Mouse (Mus musculus) MEL (cell line): ENCODE measurements at regions not wholly inside any gene's neighbourhood (a gene's known extent, or its start where the extent isn't known, plus 50 kb on each side); places are given as distances from the start of the nearest gene placed in this dataset.

Experiments
- BHLHE40 ChIP-seq: IDR thresholded peaks from 2 replicates; pipeline ENCODE4 v1.6.1; 2012; ENCODE audit warnings: low read depth, mild to moderate bottlenecking, inconsistent platforms, low read length, improper control_type of control experiment, borderline replicate concordance
- CTCF ChIP-seq, 3 experiments: IDR thresholded peaks in 2 of 3; conservative IDR thresholded peaks in 1 of 3; 2 replicates each; pipeline ENCODE4 v1.5.1; 2011 to 2012; ENCODE audit warnings: low read length in 3 of 3, low read depth in 2 of 3, mild to moderate bottlenecking in 2 of 3, improper control_type of control experiment in 1 of 3, inconsistent platforms in 1 of 3, mixed read lengths in 1 of 3, moderate library complexity in 1 of 3; ENCODE audit not compliant: control insufficient read depth in 1 of 3, insufficient read depth in 1 of 3, poor library complexity in 1 of 3, severe bottlenecking in 1 of 3
- E2F4 ChIP-seq: IDR thresholded peaks from 2 replicates; pipeline ENCODE4 v1.6.1; 2011; ENCODE audit warnings: low read depth, low read length, improper control_type of control experiment, borderline replicate concordance
- EP300 ChIP-seq, 2 experiments: IDR thresholded peaks; 2 replicates each; pipeline ENCODE4 v1.6.1; 2011; ENCODE audit warnings: improper control_type of control experiment in 2 of 2, low read length in 2 of 2, low read depth in 1 of 2, mild to moderate bottlenecking in 1 of 2
- GABPA ChIP-seq: IDR thresholded peaks from 2 replicates; pipeline ENCODE4 v1.6.1; 2012; ENCODE audit warnings: low read depth, mild to moderate bottlenecking, inconsistent platforms, low read length, improper control_type of control experiment, moderate library complexity
- GATA1 ChIP-seq: IDR thresholded peaks from 2 replicates; pipeline ENCODE4 v1.6.1; 2011; ENCODE audit warnings: low read depth, low read length, improper control_type of control experiment
- MEF2A ChIP-seq: IDR thresholded peaks from 2 replicates; pipeline ENCODE4 v1.6.1; 2014; ENCODE audit warnings: low read depth, mild to moderate bottlenecking, inconsistent platforms, low read length, improper control_type of control experiment; ENCODE audit not compliant: poor library complexity, insufficient replicate concordance, severe bottlenecking; ENCODE audit errors: extremely low read depth
- MYB ChIP-seq: IDR thresholded peaks from 2 replicates; pipeline ENCODE4 v1.6.1; 2011; ENCODE audit warnings: mild to moderate bottlenecking, low read depth, low read length, improper control_type of control experiment
- POLR2A ChIP-seq, 2 experiments: IDR thresholded peaks; 2 replicates each; pipeline ENCODE4 v1.6.1; 2011 to 2012; ENCODE audit warnings: low read length in 2 of 2, mild to moderate bottlenecking in 2 of 2, control low read depth in 1 of 2, improper control_type of control experiment in 1 of 2, low read depth in 1 of 2, moderate library complexity in 1 of 2; ENCODE audit not compliant: control insufficient read depth in 1 of 2, insufficient read depth in 1 of 2, poor library complexity in 1 of 2
- POLR2AphosphoS2 ChIP-seq: IDR thresholded peaks from 2 replicates; pipeline ENCODE4 v1.6.1; 2011; ENCODE audit warnings: low read length, improper control_type of control experiment
- POLR2AphosphoS5 ChIP-seq: IDR thresholded peaks from 2 replicates; pipeline ENCODE4 v1.6.1; 2012; ENCODE audit warnings: low read depth, borderline replicate concordance, mild to moderate bottlenecking, inconsistent platforms, low read length, moderate library complexity, mixed read lengths
- SIN3A ChIP-seq: IDR thresholded peaks from 2 replicates; pipeline ENCODE4 v1.6.1; 2012; ENCODE audit warnings: low read length, improper control_type of control experiment, inconsistent platforms

DNA sequence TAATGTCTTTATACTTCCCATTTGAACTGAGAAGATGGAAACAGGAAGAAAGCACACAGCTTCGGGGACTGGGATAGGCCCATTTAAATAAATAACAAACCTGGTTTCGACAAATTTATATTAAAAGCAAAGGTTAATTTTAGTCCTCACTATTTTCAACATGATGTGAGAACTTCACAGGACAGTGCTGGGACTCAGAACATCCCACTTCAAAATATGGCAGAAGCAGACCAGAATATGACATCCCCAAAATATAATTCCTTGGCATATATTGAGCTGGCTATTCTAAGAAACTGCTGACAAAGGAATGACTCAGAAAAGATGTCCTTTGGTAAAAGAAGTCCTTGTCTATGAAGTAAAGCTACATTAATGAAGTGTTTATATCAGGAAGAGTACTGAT is 338.0 kb downstream of the 1190002N15Rik start:
- TF ChIP-seq GATA1: no peak
- TF ChIP-seq E2F4: no peak
- no peak for TF ChIP-seq CTCF (IDR thresholded peaks at IDR 0.05 in 2 of 3, conservative IDR thresholded peaks at IDR 0.05 in 1 of 3; ENCODE audit: control insufficient read depth in 1 of 3, insufficient read depth in 1 of 3, low read depth in 2 of 3, low read length in 3 of 3, poor library complexity in 1 of 3, severe bottlenecking in 1 of 3)
- TF ChIP-seq POLR2AphosphoS2: no peak
- no peak for TF ChIP-seq MYB
- TF ChIP-seq SIN3A: no peak
- no peak for TF ChIP-seq MEF2A
- no peak for TF ChIP-seq EP300 (IDR thresholded peaks at IDR 0.05; ENCODE audit: low read depth in 1 of 2, low read length in 2 of 2)
- TF ChIP-seq GABPA: no peak
- no peak for TF ChIP-seq POLR2A (IDR thresholded peaks at IDR 0.05; ENCODE audit: control insufficient read depth in 1 of 2, insufficient read depth in 1 of 2, low read depth in 1 of 2, low read length in 2 of 2, poor library complexity in 1 of 2)
- TF ChIP-seq BHLHE40: no peak
- TF ChIP-seq POLR2AphosphoS5: no peak
